Mouse (Mus musculus) kidney, adult 18-20 months (tissue): Measurements from ENCODE around the gene Mxra7.
"Not testable (repeated sequence)": the region's sequence is repeated elsewhere in the genome, so short reads cannot be mapped to it uniquely, and the experiment has no call there.

Experiments
- DNase-seq: peaks from one replicate; pipeline ENCODE4 v3.0.0; 2021

Mxra7 gene

DNA sequence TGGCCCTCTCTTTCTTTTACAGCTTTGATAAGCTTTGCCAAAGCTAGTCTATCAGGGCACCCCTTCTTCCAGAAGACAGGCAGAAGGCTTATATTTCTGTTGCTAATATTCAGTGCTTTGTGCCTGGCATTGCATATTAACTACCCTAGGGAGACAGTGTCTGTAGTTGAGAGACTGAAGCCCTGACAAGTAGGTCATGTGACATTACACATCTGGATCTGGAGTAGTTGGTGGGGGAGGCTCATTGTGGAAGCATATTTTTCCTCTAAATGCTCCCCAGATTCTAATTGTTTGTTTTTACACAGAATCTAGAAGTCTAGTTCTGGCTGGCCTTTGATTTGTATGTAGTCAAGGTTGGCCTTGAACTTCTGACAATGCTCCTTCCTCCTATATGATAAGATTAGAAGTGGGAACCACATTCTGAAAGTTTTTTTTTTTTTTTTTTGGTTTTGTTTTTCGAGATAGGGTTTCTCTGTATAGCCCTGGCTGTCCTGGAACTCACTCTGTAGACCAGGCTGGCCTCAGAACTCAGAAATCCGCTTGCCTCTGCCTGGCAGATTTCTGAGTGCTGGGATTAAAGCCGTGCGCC, 18.8 kb upstream of the Mxra7 start:
- no peak for DNase-seq

DNA sequence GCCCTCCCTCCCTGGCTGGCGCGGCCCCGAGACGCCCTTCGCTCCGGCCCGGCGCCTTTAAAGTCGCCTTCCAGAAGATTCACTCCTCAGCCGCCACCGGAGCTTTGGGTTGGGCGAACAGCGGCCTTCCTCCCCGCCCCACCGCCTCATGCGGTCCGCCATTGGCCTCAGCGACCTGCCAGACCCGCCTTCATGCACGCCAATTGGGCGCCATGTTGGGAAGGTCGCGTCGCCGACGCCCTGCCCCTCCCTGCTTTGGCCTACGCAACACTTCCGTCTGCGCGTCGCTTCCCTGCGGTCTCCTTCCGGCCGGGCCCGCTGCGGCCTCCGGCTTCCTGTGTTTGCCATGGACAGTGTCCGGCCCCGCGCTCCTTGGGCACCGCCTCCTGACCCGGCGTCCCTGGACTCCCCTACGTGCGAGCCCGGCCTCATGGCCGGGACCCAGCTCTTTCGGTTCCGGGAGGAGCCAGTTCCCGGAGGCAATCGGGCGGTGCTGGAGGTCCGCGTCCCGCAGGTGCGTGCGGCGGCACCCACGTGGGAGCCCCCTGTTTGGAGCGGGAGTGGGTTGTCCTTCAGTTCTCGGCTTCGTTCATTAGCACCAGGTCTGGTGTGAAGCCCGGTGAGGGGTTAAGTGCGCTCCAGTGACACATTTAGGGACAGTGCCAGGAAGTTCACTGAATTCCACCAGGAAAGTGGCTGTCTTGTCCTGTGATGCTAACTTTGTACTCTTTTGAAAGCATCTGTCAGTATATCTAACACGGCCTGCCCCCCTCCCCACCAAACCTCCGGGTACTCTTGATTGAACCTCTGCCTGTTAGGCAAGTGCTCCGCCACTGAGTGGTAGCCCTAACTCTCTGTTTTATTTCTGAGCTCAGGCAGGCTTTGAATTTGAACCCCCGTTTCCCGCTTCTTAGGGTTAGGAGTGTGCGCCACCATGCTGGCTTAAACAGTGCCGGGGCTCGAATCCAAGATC, 15.7 kb upstream of the Mxra7 start, which contains the start of the genes Mettl23 and Jmjd6:
Mettl23 (plus strand) TSS at position 18 of the 973 bp plus-strand sequence.
Jmjd6 (minus strand) TSS at position 189 of the 973 bp plus-strand sequence.
- peak; percentile 97 for DNase-seq

DNA sequence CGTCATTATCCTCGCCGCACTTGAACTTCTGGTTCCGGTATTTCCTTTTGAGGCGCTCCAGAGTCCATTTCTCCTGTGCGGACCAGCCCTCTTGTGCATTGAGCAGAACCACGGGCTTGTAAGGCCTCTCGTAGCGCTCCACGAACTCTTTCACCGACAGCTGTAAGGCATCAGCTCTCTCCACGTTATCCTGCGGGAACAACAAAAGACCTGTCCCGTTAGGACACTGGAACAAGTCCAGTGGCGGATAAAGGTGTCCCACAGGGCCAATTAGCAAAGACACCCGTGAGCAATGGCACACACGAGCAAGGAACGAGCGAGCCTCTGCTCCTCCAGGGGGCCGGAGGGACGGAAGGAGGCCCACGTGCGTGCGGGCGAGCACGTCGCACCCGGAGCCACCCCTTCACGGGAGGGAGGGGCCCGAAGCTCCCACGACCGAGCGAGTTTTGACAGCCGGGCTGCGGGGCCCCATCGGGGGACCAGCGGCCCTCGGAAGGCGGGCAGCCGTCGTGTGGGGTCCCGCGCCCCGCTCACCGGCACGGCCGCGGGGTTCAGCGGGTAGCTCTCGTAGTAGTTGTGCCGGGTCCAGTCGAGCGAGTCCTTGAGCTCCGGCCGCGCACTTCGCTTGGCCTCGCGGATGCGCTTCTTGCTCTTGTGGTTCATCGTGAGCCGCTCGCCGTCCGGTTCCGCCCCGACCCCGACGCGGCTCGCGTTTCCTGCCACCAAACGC, 14.8 kb upstream of the Mxra7 start:
- DNase-seq: peak; percentile 73

DNA sequence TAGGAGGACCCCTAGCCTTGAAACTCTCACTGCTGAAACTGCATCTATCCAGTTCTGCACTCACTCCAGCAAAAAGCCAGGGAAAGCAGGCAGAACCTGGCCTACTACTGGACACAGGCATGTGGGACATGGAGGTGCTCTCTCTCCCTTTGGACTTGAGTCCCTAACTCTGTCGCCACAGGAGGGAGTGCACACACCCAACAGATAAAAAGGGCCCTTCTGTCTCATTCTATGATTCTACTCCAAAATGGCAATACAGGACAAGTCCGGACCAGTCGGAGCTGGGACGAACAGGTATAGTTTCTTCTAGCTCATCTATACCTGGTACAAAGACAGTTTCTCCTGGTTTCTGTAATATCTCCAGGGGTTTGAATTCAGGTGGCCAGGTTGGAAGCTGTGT, 12.9 kb upstream of the Mxra7 start:
- DNase-seq: no peak

DNA sequence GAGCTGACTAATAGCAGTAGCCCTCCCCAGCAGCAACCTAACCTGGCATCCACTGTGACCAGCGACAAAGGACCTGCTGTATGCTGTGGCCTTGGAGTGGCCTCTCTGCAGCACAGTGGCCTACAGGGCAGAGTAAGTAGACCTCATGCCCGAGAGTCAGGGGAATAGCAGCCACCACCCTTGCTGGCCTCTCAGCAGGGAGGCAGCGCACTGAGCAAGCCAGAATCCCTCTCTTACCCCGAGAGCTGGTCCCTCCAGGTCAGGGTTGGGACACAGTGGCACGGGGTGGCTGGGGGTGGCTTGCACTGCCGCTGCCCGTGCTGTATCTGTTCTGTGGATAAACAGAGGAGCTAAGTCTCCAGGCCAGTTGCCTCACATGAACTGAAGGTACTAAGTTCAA, 11.8 kb upstream of the Mxra7 start:
- DNase-seq: no peak

DNA sequence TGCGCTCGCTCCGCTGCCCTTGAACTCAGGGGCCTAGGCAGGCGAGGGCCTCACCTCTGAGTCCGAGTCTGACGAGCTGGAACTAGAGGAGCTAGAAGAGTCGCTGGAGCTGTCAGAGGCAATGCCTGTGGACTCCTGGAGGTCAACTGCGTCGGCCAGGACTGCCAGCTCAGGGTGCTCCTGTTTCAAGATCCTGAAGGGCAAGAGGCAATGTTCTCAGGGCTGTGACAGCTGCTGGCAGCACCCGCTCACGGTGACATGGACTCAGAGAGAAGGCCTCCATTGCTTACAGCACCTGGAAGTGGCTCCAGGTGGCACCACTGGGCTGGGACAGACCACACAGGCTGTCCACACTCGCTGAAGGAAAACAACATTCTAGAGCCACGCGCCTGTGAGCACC, 11.1 kb upstream of the Mxra7 start:
- DNase-seq: no peak

DNA sequence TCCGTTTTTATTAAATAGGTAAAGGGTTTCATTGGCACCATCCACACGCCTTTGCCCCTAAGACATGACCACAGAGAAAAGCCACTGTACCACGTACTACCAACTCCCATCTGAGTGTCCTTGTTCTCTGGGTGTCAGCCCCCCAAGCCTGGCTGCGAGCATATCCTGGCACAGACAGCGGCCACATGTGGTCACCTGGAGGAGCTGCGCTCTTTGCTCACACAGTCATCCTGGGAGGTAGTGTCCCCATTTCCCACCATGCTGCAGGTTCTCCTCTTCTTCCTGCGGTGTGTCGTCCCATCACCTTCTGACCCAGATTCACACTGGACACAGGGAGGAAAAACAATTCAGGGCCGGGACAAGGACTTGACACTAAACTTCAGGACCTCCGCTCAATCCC, 9.6 kb upstream of the Mxra7 start:
- DNase-seq: no peak

DNA sequence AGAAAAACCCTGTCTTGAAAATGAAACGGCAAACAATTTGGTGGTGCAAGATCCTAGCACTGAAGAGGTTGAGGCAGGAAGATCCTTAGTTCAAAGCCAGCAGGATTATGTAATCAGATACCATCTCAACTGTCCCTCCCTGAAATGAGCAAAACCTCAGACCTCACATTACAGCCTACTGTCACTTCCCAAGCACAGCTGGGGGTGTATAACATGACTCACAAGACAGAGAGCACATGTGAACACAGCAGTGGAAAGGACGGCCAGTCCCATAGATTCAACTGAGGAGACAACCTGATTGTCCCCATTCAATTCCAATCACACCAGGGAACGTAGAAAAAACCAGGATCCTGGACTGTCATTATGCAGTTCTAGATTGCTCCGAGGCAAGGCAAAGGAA, 8.4 kb upstream of the Mxra7 start:
- DNase-seq: no peak

DNA sequence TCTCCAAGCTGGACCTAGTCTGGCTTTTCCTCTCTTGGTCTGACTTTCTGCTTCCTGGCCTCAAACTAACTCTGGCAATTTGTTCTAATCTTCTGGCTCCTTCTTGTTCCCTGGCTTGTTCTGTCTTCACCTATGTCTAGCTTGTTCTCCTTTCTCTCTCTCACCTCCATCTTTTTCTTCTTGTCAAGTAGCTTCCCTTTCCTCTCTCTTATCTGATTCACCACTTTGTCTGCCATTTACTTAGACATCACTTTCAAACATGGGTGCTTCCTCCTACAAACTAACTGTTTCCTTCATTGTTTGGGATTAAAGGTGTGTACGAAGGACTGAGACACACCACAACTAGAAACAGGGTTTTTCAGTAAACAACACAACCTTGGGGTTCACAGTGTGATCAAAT, 7.1 kb upstream of the Mxra7 start:
- no peak for DNase-seq

DNA sequence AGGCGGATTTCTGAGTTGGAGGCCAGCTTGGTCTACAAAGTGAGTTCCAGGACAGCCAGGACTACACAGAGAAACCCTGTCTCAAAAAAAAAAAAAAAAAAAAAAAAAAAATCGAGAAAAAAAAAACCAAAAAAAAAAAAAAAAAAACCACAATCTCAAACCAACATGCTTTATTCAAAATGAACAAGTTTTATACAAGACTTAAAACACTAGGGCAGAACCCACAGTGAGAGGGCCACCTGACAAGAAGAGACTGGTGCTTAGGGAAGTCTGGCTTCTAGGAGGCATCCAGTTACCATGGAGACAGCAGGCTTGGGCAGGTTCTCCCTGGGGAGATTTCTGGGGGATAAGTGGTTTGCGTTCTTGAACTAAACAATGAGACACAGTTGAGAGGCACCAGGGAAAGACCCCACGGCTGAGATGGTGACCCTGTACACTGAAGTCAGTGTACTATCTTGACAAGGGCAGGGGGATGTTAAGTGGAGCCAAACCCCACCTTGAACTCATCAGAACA, 4.4 kb upstream of the Mxra7 start:
- DNase-seq: no peak

DNA sequence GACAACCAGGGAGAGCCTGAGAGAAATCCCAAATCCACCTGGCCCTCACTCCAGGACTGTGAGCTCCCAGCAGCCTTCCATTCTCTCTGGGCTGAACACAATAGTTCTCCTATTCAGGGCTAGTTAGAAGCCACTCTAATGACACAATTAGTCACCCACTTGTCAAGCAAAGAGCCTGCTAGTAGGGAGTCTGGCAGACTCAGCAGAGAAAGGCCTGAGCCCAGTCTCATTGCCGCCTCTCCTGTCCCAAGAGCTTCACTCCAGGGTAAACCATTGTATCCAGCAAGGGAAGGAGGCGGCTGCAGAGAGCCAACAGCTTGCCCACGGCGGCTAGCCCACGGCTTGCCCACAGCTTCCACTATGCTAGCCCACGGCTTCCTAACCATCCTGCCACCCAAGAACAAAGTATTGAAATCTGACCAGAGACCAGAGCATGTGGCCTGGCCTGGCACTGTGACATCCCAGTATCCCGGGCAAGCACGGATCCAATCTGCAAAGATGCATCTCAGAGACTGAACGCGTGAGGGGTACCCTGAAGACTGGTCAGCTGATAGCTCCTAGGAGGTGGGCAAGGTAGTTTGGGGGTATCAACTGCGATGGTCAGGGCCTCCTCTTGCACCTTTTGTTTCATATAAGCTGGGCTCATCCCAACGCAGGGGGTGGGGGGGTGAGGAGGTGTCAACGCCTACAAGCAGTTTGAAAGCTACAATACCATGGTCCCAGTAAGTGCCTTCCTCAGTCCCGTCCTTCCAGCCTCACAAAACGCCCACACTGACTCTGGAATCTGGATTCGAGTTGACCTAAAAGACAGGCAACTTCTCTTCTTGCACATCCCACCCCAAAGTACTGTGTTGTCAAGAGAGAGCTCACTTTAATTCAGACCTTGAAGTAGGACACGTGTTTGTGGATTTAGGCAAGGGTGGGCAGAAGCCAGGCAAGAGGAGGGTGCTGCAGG, 1.0 kb downstream of the Mxra7 start:
- no peak for DNase-seq

DNA sequence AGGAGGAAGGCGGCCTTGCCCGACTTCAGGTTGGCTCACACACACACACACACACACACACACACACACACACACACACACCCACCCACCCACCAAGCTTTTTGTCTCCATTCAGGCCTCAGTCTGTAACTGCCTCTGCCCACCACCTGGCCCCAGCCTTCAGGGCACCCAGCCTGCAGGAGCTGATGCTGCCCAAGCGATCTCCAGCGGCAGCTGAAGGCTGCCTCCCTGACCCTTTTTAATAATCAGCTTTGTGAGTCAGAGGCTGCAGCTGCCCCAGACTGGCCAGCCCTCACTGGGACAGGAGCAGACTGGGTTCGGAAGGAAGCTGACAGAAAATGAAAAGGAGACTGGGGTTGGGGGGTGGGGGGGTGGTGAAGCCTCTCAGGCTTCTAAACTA, 2.6 kb downstream of the Mxra7 start:
- no peak for DNase-seq

DNA sequence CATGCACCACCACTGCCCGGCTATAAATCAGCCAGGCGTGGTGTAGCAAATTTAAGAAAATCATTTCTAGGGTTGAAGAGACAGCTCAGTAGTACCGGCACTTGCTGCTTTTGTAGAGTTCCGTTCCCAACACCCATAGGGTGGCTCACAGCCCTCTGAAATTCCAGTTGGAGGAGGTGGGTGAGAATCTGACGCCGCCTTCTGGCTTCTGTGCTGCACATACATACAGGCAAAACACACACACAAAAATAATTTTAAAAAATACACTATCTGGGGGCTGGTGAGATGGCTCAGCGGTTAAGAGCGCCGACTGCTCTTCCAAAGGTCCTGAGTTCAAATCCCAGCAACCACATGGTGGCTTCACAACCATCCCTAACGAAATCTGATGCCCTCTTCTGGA, 4.0 kb downstream of the Mxra7 start:
- DNase-seq: not testable (repeated sequence)

DNA sequence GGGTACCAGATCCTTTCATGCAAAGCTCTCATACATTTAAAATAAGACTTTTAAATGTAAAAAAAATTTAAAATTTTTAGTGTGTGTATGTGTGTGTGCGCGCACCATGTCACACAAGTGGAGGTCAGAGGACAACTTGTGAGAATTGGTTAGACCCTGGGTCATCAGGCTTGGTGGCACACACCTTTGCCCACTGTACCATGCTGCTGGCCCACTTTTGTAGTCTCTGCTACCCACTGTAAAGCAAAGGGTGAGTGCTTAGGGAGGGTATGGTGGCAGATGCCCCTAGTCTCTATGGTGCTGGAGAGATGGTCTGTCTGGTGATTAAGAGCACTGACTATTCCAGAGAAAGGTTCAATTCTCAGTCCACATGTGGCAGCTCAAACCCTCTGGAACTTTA, 4.6 kb downstream of the Mxra7 start:
- no peak for DNase-seq

DNA sequence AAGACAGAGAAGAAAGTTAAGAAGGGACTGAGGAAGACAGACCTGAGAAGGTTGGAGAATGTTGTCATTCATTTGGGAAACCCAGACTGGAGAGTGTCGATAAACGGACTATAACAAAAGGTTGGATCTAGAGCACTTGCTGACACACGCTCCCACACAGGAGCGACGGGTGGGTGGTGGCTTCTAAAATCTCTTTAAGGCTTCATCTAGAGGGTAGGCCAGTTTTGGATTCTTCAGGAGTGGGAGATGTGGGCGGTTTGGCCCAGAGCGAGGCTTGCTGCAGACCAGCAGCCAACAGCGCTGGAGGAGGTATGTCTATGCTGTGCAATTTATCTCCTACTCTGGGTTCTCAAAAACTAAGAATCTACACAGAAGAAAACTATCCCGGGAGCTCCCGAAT, 5.2 kb downstream of the Mxra7 start:
- DNase-seq: no peak

DNA sequence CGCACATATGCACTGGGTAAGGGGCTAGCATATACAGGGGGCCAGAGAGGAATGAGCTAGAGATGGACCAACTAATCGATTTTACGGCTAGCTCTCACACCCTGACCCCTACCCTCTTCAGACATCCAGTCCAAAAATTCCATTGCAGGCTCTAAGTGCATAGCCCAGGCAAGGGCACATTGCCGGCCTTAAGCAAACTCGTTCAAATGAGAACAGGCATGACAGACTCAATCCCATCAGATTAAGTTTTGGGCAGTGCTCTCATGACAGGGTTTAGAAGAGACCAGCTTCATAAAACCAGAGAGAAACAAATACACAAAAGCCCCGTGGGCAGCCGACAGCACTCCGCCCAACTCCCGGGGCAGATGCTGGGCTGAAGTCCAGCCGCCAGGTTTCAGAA, 5.6 kb downstream of the Mxra7 start:
- DNase-seq: no peak

DNA sequence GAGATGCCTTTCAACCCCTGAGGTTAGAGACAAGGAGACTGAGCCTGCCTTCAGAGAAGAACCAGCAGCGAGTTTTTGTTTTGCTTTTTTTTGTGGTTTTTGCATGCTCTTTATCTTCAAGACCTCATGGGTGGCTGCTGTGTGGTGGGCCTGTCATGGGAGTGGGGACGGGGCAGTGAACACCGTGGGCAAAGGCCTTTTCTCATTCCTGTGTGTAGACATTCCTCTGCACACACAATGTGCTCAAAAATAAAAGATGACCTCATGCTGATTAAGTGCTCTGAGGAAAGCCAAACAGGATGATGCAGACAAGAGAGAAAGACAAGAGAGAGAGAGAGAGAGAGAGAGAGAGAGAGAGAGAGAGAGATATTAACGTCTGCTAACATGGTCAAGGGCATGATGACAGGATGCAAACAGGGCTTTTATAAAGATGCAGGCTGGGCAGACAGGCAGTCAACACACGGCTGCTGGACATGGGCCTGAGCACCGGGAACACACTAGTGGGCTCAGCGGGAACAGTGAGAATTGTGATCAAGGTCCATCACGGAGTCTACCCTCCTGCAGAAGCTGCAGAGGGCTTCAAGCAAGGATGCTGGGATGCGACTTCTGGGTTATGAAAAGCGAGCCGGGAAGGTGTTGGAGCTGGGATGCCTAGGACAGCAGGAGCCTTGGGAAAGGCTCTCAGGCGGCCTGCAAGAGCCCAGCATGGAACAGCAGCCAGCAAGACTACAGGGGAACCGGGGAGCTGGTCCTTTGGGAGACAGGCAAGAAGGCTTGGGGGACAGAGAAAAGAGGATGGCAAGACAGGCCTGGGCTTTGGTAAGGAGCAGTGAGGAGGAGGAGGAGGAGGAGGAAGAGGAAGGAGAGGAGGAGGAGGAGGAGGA, 6.5 kb downstream of the Mxra7 start:
- DNase-seq: no peak

DNA sequence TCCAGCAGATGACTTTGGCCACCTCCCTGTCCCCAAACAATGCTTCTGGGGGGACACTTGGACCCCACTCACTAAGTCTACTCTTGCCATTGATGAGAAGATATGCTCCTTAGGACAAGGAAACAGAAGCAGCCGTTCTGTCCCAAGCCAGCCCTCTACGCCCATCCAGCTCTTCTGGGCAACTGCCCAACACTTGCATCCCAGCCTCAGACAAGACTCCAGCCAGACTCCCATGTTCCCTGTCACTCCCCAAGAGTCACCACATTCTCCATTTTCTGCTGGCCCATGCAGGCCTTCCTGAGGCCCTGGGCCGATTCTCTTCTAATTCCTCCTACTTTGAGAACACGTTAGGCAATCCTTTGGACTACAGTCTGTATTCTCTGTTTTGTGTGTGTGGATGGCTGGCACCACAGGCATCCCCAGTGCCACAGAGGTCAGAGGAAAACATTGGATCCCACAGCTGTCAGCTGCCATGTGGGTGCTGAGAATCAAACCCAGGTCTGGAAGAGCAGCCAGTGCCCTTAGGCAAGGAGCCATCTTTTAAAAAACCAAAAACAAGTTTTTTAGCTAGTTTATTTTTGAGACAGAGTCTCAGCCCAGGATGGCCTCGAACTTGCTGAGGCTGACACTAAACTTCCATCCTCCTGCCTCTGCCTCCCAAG, 7.8 kb downstream of the Mxra7 start:
- no peak for DNase-seq

DNA sequence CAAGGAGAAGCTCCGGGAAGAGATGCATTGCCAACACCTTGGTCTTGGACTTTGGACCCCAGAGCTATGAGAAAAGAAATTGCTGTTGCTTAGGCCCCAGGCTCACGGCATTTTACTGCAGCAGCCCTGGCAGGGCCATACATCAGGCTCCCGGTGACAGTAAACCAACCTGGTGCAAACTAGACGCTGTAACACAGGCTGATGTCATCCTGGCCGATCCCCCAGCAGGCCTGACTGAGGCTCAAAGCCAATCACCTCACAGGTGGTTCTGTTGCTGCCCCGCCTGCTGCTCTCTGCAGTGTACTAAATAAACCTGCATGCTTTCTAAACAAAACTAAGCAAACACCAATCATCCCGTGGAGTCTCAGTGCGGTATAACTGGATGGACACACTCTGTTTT, 9.1 kb downstream of the Mxra7 start:
- no peak for DNase-seq

DNA sequence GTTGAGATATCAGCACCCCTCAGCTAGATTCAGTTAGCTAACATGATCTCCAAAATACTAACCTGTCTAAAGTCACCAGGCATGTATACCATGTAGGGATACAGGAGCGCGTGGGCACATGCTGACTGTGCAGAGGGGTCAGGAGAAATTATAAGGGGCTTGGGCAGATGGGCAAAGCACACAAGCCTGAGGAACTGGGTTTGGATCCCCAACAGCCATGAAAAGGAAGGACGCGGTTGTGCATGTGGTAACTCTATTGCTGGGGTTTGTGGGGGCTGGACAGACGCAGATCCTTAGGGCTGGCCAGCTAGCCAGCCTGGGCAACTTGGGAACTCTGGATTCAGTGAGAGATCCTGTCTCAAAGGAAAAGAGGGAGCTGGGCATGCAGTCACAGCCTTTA, 10.3 kb downstream of the Mxra7 start:
- no peak for DNase-seq

DNA sequence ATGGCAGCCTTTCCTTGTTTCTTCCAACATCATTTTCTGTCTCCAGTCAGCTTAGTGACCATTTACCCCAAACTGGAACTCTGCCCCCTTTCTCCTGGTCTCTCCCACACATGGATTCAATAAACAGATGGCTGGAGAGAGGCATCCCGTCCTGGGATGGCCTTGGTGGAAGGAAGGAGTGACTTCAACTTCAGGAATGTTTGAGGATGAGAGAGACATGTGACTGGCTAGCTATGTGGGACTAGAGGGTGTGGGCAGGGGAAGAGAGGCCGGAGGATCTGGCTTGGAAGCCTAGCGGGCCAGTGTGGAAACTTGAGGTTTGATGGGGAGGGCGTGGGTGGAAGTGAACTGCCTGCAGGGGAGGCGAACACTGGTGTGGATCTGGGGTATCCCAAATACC, 11.1 kb downstream of the Mxra7 start:
- no peak for DNase-seq
